Mouse (Mus musculus) limb, embryonic 13.5 days (tissue): Measurements from ENCODE around the gene Gstt1. TPM values are rescaled to one million over a fixed set of nuclear protein-coding genes. Genes with fewer than 3 reads are reported as not detected.
A peak's percentile ranks its signal among the peaks of the same experiment; 100 is the strongest.
"Not testable (repeated sequence)": the region's sequence is repeated elsewhere in the genome, so short reads cannot be mapped to it uniquely, and the experiment has no call there.

ENCODE experiments used
- ATAC-seq: fragments of 200-750 bp; cut with Nextera tagmentation; 2 replicates; pipeline ENCODE4 v1.8.0; 2017; ENCODE audit warnings: low read depth, moderate number of reproducible peaks, moderate TSS enrichment; ENCODE audit not compliant: low FRiP score
- H3K27ac ChIP-seq: fragments of 300-500 bp; sonication (generic); 2 replicates; pipeline ENCODE4 v1.5.1; 2015; ENCODE audit warnings: inconsistent platforms, mild to moderate bottlenecking, moderate library complexity
- H3K27me3 ChIP-seq: fragments of 300-500 bp; sonication (generic); 2 replicates; pipeline ENCODE4 v1.6.1; 2015; ENCODE audit warnings: mild to moderate bottlenecking, inconsistent platforms
- H3K36me3 ChIP-seq: fragments of 300-500 bp; sonication (generic); 2 replicates; pipeline ENCODE4 v1.6.1; 2015; ENCODE audit warnings: inconsistent platforms, mild to moderate bottlenecking, moderate library complexity
- H3K4me1 ChIP-seq: fragments of 300-500 bp; sonication (generic); 2 replicates; pipeline ENCODE4 v1.6.1; 2015; ENCODE audit warnings: inconsistent platforms
- H3K4me2 ChIP-seq: fragments of 300-500 bp; sonication (generic); replicated peaks from 2 replicates; pipeline ENCODE4 v1.6.1; 2015; ENCODE audit warnings: inconsistent platforms, mild to moderate bottlenecking, moderate library complexity
- H3K4me3 ChIP-seq: fragments of 300-500 bp; sonication (generic); 2 replicates; pipeline ENCODE4 v1.5.1; 2015; ENCODE audit warnings: moderate library complexity, mild to moderate bottlenecking, inconsistent platforms
- H3K9ac ChIP-seq: fragments of 300-500 bp; sonication (generic); 2 replicates; pipeline ENCODE4 v1.6.1; 2015; ENCODE audit warnings: mild to moderate bottlenecking, inconsistent platforms
- H3K9me3 ChIP-seq: fragments of 300-500 bp; sonication (generic); 2 replicates; pipeline ENCODE4 v1.6.1; 2016; ENCODE audit warnings: inconsistent platforms
- WGBS: fragments of 180-500 bp; shearing (Covaris S2); methylation state at CpG from one replicate; pipeline ENCODE4 v1.1.7; 2015; 5-methylcytosine and 5-hydroxymethylcytosine counted together
- polyA plus RNA-seq: library from polyadenylated mRNA; unstranded; fragments of >200 nt; fragmentation: Nextera tagmentation; extraction: Ambion mirVana; gene quantifications from 2 replicates; pipeline ENCODE4 v1.2.1, GENCODE M21; 2015

Gene Gstt1
- polyA plus RNA-seq, 1 experiment from 2014 or later, result 16.3 TPM

DNA sequence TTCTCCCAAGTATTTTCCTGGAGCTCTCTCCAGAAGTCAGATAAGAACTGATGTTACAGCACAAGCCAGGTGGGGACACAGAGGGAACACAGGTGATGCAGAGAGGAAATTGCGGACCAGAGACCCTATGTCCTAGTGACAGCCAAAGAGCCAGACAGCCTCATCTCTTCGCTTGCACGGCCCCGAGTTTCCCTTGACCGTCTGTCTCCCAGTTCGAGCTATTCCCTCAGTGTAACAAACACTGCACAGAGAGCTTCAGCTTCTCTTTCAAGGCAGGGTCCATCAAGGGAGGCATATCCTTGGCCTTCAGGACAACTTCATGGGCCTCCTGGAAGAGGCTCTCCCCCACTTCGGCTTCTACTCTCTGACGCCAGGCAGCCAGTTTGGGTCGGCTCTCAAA is 23.8 kb downstream of the Gstt1 start:
- Histone ChIP-seq H3K9ac (no peak overlapping the region), H3K27me3 (peaks cover 15% of the 10 kb centered on the region; the same call in 1 of the 2 replicates), H3K4me2 (no peak overlapping the region), H3K4me1 (peaks cover 11% of the 10 kb centered on the region), H3K4me3 (no peak overlapping the region), H3K9me3 (no peaks in the 10 kb centered on the region), H3K27ac (no peak overlapping the region), H3K36me3 (no peaks in the 10 kb centered on the region)
- no peak for ATAC-seq
- WGBS, result 84% methylated on average over 9 of the region's 9 CpGs

DNA sequence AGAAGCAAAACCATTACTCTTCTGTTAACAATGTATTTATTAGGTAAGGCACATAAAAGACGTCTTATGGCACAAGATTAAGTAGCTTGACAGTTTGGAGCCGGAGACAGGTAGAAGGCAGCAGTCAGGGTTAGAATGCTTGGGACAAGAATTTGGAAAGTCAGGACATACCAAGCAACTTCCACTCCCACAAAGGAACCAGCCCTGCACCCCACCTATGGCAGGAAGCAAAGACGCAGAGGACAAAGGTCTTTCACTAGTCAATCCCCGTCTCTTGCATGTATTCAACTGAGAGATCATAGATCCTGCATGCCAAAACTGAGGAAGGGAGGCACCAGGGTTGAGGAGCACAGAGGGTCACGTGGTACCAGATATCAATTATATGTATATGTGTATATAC is 24.3 kb downstream of the Gstt1 start:
- Histone ChIP-seq H3K9me3 (no peaks in the 10 kb centered on the region), H3K36me3 (no peaks in the 10 kb centered on the region), H3K9ac (no peak overlapping the region), H3K27ac (no peak overlapping the region), H3K4me2 (no peak overlapping the region), H3K27me3 (peaks cover 10% of the 10 kb centered on the region; the same call in 1 of the 2 replicates), H3K4me3 (no peak overlapping the region), H3K4me1 (peaks cover 8% of the 10 kb centered on the region)
- 88% methylated on average over 5 of the region's 5 CpGs for WGBS
- no peak for ATAC-seq

DNA sequence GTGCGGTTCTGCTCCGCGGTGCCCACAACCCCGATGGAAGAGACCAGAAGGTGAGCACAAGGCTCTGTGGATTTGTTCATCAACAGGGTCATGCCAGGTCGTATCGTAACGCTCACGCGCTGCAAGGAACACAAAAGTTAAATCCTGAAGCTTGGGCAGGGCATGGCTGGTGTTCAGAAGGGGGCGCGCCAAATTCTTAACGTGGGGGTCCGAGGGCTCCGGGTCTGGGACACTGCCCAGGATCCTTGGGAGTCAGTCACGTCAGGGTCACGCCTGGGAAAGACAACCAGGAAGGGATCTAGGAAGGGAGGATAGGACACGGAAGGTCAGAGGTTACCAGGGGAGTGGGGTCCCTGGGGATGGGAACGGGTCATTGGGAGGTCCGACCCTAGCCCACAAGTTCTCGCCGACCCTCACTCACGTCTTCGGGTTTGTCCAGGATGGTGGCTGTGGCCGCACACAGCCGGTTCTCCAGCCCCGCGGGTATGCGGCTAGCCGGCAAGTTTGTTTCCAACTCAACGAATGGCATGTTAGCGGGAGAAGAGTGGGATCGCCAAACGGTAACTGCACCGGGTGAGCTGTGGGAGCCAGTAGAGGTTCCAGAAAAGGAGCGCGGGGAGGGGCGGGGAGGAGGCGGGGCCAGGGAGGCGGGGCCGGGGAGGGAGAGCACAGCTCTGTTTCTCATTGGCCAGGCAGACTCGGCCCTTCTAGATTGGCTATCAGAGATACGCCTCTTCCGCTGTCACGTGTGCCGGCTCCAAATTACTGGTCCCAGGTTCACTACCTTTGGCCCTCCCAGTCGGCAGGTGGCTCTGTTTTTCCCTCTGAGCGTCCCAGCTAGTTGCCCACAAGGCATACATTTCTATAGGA is 25.4 kb downstream of the Gstt1 start, which contains the start of gene Ddt:
Gene Ddt (minus strand): TSS at position 620 of the 870 bp plus-strand sequence.
- under 1% methylated on average over 47 of the region's 47 CpGs for WGBS
- no peaks in the 10 kb centered on the region for H3K36me3 ChIP-seq
- peaks cover 6% of the 10 kb centered on the region; the same call in 1 of the 2 replicates for H3K27me3 ChIP-seq
- H3K4me2 ChIP-seq, result peak within 1 kb of the TSS; percentile 98
- peak; percentile 97 for ATAC-seq
- H3K9ac ChIP-seq, result peak within 1 kb of the TSS; percentile 76
- peaks cover 8% of the 10 kb centered on the region for H3K4me1 ChIP-seq
- H3K27ac ChIP-seq, result peak within 1 kb of the TSS; percentile 15; the same call in 1 of the 2 replicates
- peak within 1 kb of the TSS; percentile 70 for H3K4me3 ChIP-seq
- H3K9me3 ChIP-seq, result no peaks in the 10 kb centered on the region

DNA sequence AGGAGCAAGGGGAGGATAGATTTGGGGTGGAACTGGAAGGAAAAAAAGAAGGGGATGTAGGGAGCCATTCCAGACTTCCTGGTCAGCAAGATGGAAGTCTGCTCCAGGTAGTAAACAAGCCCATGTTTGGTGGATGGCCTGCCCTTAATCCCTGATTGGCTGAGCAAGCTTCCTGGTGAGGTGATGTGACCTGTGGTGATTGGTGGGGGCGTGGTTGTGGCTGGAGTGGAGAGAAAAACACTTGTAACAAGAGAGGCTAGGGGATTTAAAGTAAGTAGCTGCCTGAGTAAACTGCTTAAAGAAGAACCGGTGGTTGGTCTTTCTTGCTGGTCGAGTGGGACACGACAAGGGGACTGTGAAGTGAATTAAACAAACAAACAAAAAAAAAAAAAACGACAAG is 30.6 kb downstream of the Gstt1 start:
- not testable (repeated sequence) for ATAC-seq, H3K27me3 ChIP-seq, H3K4me3 ChIP-seq, H3K9me3 ChIP-seq, H3K4me2 ChIP-seq, H3K9ac ChIP-seq, H3K27ac ChIP-seq, H3K36me3 ChIP-seq
- H3K4me1 ChIP-seq, result peaks cover 19% of the 10 kb centered on the region
- 32% methylated on average over 5 of the region's 5 CpGs for WGBS

DNA sequence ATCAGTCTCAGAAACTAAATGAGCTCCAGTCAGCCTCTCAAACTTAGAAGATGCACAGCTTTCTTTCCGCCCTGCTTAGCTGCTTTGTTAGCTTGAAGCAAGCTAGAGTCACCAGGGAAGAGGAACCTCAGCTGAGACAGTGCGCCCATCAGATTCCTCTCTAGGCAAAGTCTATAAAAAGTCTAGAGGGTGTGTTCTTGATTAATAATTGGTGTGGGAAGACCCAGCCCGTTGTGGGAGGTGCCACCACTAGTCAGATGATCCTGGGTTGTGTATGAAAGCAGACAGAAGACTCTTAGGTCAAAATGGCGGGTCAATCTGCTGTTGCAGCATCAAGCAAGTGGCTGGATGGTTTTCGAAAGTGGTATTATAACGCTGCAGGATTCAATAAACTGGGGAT is 31.5 kb downstream of the Gstt1 start:
- ATAC-seq, result no peak
- Histone ChIP-seq H3K27ac (no peak overlapping the region), H3K36me3 (no peaks in the 10 kb centered on the region), H3K4me3 (no peak overlapping the region), H3K4me2 (no peak overlapping the region), H3K9ac (no peak overlapping the region), H3K4me1 (peaks cover 15% of the 10 kb centered on the region), H3K27me3 (no peaks in the 10 kb centered on the region), H3K9me3 (no peaks in the 10 kb centered on the region)
- WGBS, result 86% methylated on average over 6 of the region's 6 CpGs

DNA sequence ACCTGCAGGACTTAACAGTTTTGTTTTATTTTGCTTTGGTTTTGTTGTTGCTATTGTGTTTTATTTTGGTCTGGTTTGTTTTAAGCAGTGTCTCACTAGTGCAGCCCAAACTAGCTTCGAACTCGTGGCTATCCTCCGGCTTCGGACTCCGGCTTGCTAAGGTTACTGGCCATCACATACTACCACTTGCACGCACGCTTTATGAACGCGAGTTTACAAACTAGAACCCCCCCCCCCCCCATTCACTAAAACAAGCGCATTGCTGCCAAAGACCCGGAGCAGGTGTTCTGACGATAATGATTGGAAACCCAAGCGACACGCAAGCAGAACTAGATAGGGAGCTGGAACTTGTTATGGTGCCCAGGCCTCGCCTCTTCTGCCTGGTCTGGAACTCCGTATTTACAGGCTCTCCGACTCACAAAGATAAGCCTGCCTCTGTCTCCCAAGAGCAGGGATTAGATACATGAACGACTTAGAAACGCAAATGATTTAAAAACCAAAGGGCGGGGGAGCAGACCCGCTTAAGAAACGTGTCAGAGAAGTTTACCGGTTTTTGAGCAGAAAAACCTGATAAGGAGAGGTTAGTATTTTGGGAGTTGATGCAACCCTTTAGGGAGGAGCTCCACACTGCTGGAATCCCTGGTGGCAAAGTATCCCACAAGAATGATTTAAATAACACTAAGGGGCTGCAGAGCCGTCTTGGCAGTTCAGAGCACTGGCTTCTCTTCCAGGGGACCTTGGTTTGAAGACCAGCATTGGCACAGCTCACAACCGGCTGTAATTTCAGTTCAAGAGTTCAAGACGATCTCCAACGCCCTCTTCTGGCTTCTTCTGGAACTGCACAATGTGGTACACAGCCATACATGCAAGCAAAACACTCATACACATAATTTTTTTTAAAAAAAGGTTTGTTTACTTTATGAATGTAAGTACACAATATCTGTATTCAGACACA is 33.6 kb downstream of the Gstt1 start:
- peaks cover 15% of the 10 kb centered on the region for H3K4me1 ChIP-seq
- H3K4me3 ChIP-seq, result peak overlapping the region; percentile 78
- peaks cover 12% of the 10 kb centered on the region; the same call in 1 of the 2 replicates for H3K36me3 ChIP-seq
- H3K27ac ChIP-seq, result no peak overlapping the region
- peak overlapping the region; percentile 84 for H3K4me2 ChIP-seq
- H3K9ac ChIP-seq, result peak overlapping the region; percentile 80
- H3K9me3 ChIP-seq, result no peaks in the 10 kb centered on the region
- WGBS, result 1% methylated on average over 27 of the region's 27 CpGs
- no peak for ATAC-seq
- no peaks in the 10 kb centered on the region for H3K27me3 ChIP-seq

DNA sequence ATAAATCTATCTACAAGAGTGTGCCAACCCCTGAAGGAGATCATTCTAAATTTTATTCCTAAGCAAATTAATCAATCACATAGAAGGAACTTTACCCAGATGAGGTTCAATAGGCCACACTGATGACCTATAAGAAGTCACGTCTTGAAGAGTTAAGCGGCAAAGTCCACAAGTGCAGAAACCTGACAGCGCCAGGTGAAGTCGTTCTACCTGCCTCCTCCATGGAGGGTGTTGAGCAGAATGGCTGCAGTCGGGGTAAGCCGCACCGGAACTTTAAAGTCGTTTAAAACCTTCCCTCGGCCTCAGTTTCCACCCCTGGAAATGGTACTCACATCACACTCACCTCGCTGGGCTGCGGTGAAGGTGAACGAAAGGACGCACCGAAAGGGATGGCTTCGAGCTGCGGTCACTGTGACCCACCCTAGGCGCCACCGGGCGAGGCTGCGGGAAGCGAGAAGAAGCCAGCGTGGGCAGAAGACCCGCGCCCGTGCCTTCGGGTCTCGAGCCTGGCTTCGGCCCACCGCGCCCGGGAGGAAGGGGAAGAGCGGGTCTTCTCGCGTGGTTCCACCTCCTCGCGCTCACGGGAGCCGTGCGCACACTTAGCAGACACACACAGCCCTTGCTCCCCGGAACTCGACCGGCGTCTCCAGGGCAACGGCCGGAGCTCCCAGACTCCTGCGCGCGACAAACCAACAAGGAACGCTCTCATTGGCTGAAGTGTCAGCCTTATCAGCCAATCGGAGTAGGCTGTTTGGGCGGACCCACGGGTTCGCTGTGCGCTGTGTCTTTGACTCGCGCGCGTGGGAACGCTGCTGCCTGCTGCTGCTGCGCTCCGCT is 34.5 kb downstream of the Gstt1 start, which contains the start of gene Cabin1:
Gene Cabin1 (minus strand): TSS at position 660 of the 837 bp plus-strand sequence.
- Histone ChIP-seq H3K9me3 (no peaks in the 10 kb centered on the region), H3K4me3 (peak within 1 kb of the TSS; percentile 78), H3K9ac (peak within 1 kb of the TSS; percentile 80), H3K27me3 (no peaks in the 10 kb centered on the region), H3K4me1 (peaks cover 15% of the 10 kb centered on the region), H3K27ac (peak within 1 kb of the TSS; percentile 61; the same call in 1 of the 2 replicates), H3K4me2 (peak within 1 kb of the TSS; percentile 84), H3K36me3 (peaks cover 15% of the 10 kb centered on the region; the same call in 1 of the 2 replicates)
- peak; percentile 98 for ATAC-seq
- WGBS, result under 1% methylated on average over 61 of the region's 61 CpGs

DNA sequence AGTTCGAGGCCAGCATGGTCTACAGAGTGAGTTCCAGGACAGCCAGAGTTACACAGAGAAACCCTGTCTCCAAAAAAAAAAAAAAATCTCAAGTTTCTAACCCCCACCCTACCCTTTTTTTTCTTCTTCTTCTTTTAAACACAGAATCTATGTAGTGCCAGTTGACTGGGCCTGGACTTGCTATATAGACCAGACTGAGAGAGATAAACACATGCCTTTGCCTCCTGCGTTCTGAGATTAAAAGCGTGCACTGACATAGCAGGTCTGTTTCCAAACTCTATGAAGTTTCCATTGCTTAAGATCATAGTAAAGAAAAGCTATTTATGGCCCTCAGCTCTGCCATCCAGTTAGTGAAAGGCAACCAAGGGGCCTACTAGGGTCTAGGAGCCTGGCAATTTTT is 36.0 kb downstream of the Gstt1 start:
- H3K9me3 ChIP-seq, result no peaks in the 10 kb centered on the region
- H3K9ac ChIP-seq, result no peak overlapping the region
- no peak overlapping the region for H3K27ac ChIP-seq
- no peak overlapping the region for H3K4me3 ChIP-seq
- peak overlapping the region; percentile 45; the same call in 1 of the 2 replicates for H3K4me2 ChIP-seq
- no peaks in the 10 kb centered on the region for H3K27me3 ChIP-seq
- no peak for ATAC-seq
- WGBS, result 87% methylated on average over 3 of the region's 3 CpGs
- H3K4me1 ChIP-seq, result peaks cover 15% of the 10 kb centered on the region
- H3K36me3 ChIP-seq, result peaks cover 26% of the 10 kb centered on the region

DNA sequence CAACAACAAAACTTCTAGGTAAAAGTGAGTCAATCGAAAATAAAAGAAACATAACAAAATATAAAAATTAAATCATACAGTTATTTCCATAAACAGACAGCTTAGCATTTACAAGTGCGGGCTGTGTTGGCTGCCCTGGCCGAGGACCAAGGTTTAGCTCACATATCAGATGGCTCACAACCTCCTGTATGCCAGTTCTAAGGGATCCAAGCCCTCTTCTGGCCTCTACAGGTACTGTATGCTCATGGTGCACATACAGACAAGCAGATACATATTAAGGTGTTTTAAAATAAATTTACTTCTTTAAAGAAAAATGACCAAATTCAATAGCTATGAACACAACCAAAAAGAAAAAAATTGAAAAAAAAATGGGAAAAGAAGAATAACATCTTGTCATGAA is 38.1 kb downstream of the Gstt1 start:
- ATAC-seq, result no peak
- no peak overlapping the region for H3K4me3 ChIP-seq
- WGBS, result 98% methylated on average over 3 of the region's 3 CpGs

DNA sequence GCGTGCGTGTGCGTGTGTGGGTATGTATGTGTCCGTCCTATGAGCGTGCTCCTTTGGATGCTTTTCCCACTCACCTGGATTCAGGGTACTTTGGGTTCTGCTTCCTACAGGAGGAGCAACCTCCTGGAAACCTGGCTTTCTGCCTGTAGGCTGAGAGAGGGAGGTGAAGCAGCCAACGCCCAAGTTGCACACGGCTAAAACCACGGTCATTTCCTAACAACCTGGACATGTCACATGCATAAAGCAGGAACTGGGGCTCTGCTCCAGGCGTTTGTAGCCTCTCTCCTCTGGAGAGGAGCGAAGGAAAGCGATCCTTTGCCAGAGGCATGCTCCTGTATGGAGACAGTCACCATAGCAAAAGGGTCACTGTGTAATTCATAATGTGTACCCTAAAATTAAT is 41.7 kb downstream of the Gstt1 start:
- WGBS, result 94% methylated on average over 11 of the region's 11 CpGs

More for the DNA sequence above, 38.1 kb downstream of the Gstt1 start:
- H3K36me3 ChIP-seq, result peaks cover 26% of the 10 kb centered on the region
- no peaks in the 10 kb centered on the region for H3K27me3 ChIP-seq
- no peak overlapping the region for H3K9ac ChIP-seq
- H3K4me2 ChIP-seq, result no peak overlapping the region
- H3K27ac ChIP-seq, result no peak overlapping the region
- H3K9me3 ChIP-seq, result no peaks in the 10 kb centered on the region
- H3K4me1 ChIP-seq, result peaks cover 15% of the 10 kb centered on the region

DNA sequence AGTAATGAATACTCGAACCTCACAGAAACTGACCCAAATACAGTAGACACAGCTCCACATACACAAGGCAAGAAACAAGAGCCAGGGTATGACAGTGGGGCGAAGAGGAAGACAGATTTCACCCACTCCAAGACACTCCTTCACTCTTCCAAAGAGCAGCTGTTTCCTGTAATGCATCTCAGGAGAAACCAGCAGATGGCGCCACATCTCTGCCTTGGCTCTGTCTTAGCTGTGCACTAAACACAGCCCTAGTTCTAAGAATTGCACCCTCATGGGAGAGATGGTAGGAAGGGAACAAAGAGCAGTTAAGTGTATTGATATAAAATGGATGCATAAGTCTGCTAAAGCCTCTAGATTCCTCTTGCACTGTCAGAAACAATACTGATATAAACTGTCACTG is 54.4 kb downstream of the Gstt1 start:
- 40% methylated on average over 3 of the region's 3 CpGs for WGBS
- H3K9me3 ChIP-seq, result no peaks in the 10 kb centered on the region
- no peak overlapping the region for H3K27ac ChIP-seq
- no peak overlapping the region for H3K4me3 ChIP-seq
- peak; percentile 88 for ATAC-seq
- peaks cover 95% of the 10 kb centered on the region for H3K36me3 ChIP-seq
- no peaks in the 10 kb centered on the region for H3K4me1 ChIP-seq
- no peak overlapping the region for H3K4me2 ChIP-seq
- H3K27me3 ChIP-seq, result no peaks in the 10 kb centered on the region
- H3K9ac ChIP-seq, result no peak overlapping the region

More for the DNA sequence above, 41.7 kb downstream of the Gstt1 start:
- Histone ChIP-seq H3K27me3 (no peaks in the 10 kb centered on the region), H3K27ac (no peak overlapping the region), H3K4me3 (no peak overlapping the region), H3K9ac (no peak overlapping the region), H3K36me3 (peaks cover 62% of the 10 kb centered on the region), H3K4me2 (no peak overlapping the region), H3K9me3 (no peaks in the 10 kb centered on the region), H3K4me1 (no peaks in the 10 kb centered on the region)
- ATAC-seq, result no peak
